Comparison of ENCODE assay signal across 12 mouse cellular contexts in the genomic region with DNA sequence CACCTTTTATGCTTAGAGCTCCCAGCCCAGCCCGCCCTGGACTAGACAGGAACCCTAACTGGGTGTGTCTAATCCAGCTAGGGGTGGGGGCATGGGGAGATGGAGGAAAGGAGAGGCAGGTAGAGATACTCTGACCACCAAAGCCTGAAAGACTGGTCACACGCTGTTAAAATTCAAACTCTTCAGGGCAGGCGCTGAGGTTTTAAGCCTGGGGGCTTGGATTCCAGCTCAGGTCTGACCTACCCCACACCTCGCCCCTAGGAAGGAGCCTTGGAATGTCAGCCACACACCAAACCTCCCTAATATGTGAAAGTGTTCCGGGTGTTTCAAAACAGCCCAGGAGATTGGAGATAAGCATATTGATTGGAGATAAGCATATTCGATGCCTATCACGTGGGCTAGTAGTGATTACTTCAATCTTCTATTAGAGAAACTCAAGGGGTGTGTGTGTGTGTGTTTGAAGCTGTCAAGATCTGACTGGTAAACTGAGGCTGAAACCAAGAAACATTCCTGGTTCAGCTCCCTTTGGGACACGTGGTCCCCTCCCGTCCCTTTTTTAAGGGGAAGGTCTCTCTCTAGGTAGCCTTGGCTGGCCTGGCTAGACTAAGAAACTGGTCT. TPM values are rescaled to one million over a fixed set of nuclear protein-coding genes. Genes with fewer than 3 reads are reported as not detected.
DNase-seq lines count a peak whose midpoint lies in the region; ATAC-seq and TF ChIP-seq lines count a peak whose summit lies in the region.
"Had no signal": no experiment of that assay in that cellular context is flagged by ENCODE, and none has a peak within 500 bp of the region (broad histone marks: within the 10 kb centered on the region; RNA-seq: fewer than 3 reads in every experiment).

No protein-coding gene starts in this region.

- no peak for TF ChIP-seq EP300 in stomach, postnatal 0 days (optimal IDR thresholded peaks at IDR 0.05)

- H3K27ac ChIP-seq in heart, embryonic 12.5 days (ENCODE audit: poor library complexity, severe bottlenecking), result peak overlapping the region; percentile 65
- 0 out of 2 replicates have a peak overlapping the region, but pooled peaks have one; percentile 38 for H3K27ac ChIP-seq in midbrain, embryonic 10.5 days (replicated peaks)
- no peak overlapping the region for H3K27ac ChIP-seq in midbrain, embryonic 15.5 days
- peak overlapping the region; percentile 56 for H3K27ac ChIP-seq in limb, embryonic 13.5 days
- H3K27ac ChIP-seq in stomach, postnatal 0 days (replicated peaks), result peak overlapping the region; percentile 92
- H3K27ac ChIP-seq in hindbrain, embryonic 16.5 days (ENCODE audit: low read depth, low read length), result no peak overlapping the region
- H3K27ac ChIP-seq: hindbrain, embryonic 15.5 days had no signal

- ATAC-seq in heart, embryonic 12.5 days (ENCODE audit: insufficient number of reproducible peaks, low FRiP score), result no peak
- ATAC-seq in midbrain, embryonic 15.5 days (replicated peaks), result no peak
- ATAC-seq in limb, embryonic 13.5 days (ENCODE audit: low FRiP score, low read depth), result no peak
- 0 out of 2 replicates have a peak, but pooled peaks have one; percentile 2 for ATAC-seq in stomach, postnatal 0 days (ENCODE audit: low FRiP score, low TSS enrichment)
- no peak for ATAC-seq in hindbrain, embryonic 16.5 days

- peaks cover 4% of the 10 kb centered on the region; the same call in 1 of the 2 replicates for H3K27me3 ChIP-seq in heart, embryonic 12.5 days (replicated peaks)
- H3K27me3 ChIP-seq in midbrain, embryonic 10.5 days (ENCODE audit: low read depth, poor library complexity, severe bottlenecking), result peaks cover 27% of the 10 kb centered on the region
- no peaks in the 10 kb centered on the region for H3K27me3 ChIP-seq in midbrain, embryonic 15.5 days (replicated peaks)
- 0 out of 2 replicates have a peak, but pooled peaks cover 10% of the 10 kb centered on the region for H3K27me3 ChIP-seq in limb, embryonic 13.5 days
- H3K27me3 ChIP-seq in stomach, postnatal 0 days (ENCODE audit: control insufficient read depth, insufficient read depth, low read length), result no peaks in the 10 kb centered on the region
- H3K27me3 ChIP-seq in hindbrain, embryonic 16.5 days (replicated peaks; ENCODE audit: control insufficient read depth, insufficient read depth, low read length), result no peaks in the 10 kb centered on the region
- H3K27me3 ChIP-seq: hindbrain, embryonic 15.5 days had no signal

- H3K9ac ChIP-seq in heart, embryonic 12.5 days, result 0 out of 2 replicates have a peak overlapping the region, but pooled peaks have one; percentile 4
- H3K9ac ChIP-seq in midbrain, embryonic 15.5 days, result no peak overlapping the region
- 0 out of 2 replicates have a peak overlapping the region, but pooled peaks have one; percentile 4 for H3K9ac ChIP-seq in limb, embryonic 13.5 days
- no peak overlapping the region for H3K9ac ChIP-seq in stomach, postnatal 0 days (ENCODE audit: low read length)
- H3K9ac ChIP-seq in hindbrain, embryonic 16.5 days (ENCODE audit: low read depth, low read length), result no peak overlapping the region
- H3K9ac ChIP-seq: hindbrain, embryonic 15.5 days had no signal

- no peak for TF ChIP-seq CTCF in stomach, postnatal 0 days (IDR thresholded peaks at IDR 0.05; ENCODE audit: low read depth)

- peak overlapping the region; percentile 57 for H3K4me2 ChIP-seq in heart, embryonic 12.5 days
- no peak overlapping the region for H3K4me2 ChIP-seq in midbrain, embryonic 15.5 days
- H3K4me2 ChIP-seq in limb, embryonic 13.5 days (replicated peaks), result peak overlapping the region; percentile 36
- H3K4me2 ChIP-seq in stomach, postnatal 0 days (replicated peaks; ENCODE audit: low read depth), result peak overlapping the region; percentile 49
- H3K4me2 ChIP-seq in hindbrain, embryonic 16.5 days (ENCODE audit: low read length), result no peak overlapping the region
- H3K4me2 ChIP-seq: hindbrain, embryonic 15.5 days had no signal

- peaks cover 14% of the 10 kb centered on the region for H3K36me3 ChIP-seq in heart, embryonic 12.5 days
- no peaks in the 10 kb centered on the region; the same call in 1 of the 2 replicates for H3K36me3 ChIP-seq in midbrain, embryonic 10.5 days
- H3K36me3 ChIP-seq in midbrain, embryonic 15.5 days (replicated peaks), result no peaks in the 10 kb centered on the region
- peaks cover 13% of the 10 kb centered on the region for H3K36me3 ChIP-seq in limb, embryonic 13.5 days
- peaks cover 9% of the 10 kb centered on the region for H3K36me3 ChIP-seq in stomach, postnatal 0 days (ENCODE audit: control insufficient read depth, insufficient read depth, low read length)
- no peaks in the 10 kb centered on the region for H3K36me3 ChIP-seq in hindbrain, embryonic 16.5 days (ENCODE audit: control insufficient read depth, insufficient read depth, low read length)
- H3K36me3 ChIP-seq: hindbrain, embryonic 15.5 days had no signal

- H3K4me3 ChIP-seq in heart, embryonic 12.5 days, result no peak overlapping the region
- H3K4me3 ChIP-seq in midbrain, embryonic 10.5 days, result no peak overlapping the region
- H3K4me3 ChIP-seq in midbrain, embryonic 15.5 days, result no peak overlapping the region
- H3K4me3 ChIP-seq in limb, embryonic 13.5 days, result no peak overlapping the region
- H3K4me3 ChIP-seq in stomach, postnatal 0 days (ENCODE audit: low read depth, low read length), result no peak overlapping the region
- H3K4me3 ChIP-seq in hindbrain, embryonic 16.5 days (ENCODE audit: low read length), result no peak overlapping the region
- H3K4me3 ChIP-seq: hindbrain, embryonic 15.5 days; left cerebral cortex, adult 2 months had no signal

- H3K9me3 ChIP-seq in heart, embryonic 12.5 days (replicated peaks), result no peaks in the 10 kb centered on the region
- H3K9me3 ChIP-seq in midbrain, embryonic 10.5 days (replicated peaks), result no peaks in the 10 kb centered on the region
- H3K9me3 ChIP-seq in midbrain, embryonic 15.5 days, result no peaks in the 10 kb centered on the region
- no peaks in the 10 kb centered on the region for H3K9me3 ChIP-seq in limb, embryonic 13.5 days
- H3K9me3 ChIP-seq in stomach, postnatal 0 days (ENCODE audit: control insufficient read depth, low read length), result no peaks in the 10 kb centered on the region
- H3K9me3 ChIP-seq in hindbrain, embryonic 16.5 days (ENCODE audit: control insufficient read depth, low read length), result no peaks in the 10 kb centered on the region
- H3K9me3 ChIP-seq: hindbrain, embryonic 15.5 days had no signal

- no peak for DNase-seq in heart, postnatal 4 days
- no peak for DNase-seq in midbrain, embryonic 10.5 days (ENCODE audit: low spot score)
- DNase-seq in stomach, postnatal 0 days (ENCODE audit: low spot score), result no peak
- no peak for DNase-seq in layer of hippocampus, postnatal 10 days (ENCODE audit: low spot score in 2 of 2)
- DNase-seq: B cell, adult 2 months had no signal

- H3K4me1 ChIP-seq in heart, embryonic 12.5 days (replicated peaks), result peaks cover 85% of the 10 kb centered on the region
- peaks cover 60% of the 10 kb centered on the region for H3K4me1 ChIP-seq in midbrain, embryonic 10.5 days
- no peaks in the 10 kb centered on the region for H3K4me1 ChIP-seq in midbrain, embryonic 15.5 days
- H3K4me1 ChIP-seq in limb, embryonic 13.5 days, result peaks cover 81% of the 10 kb centered on the region
- peaks cover 39% of the 10 kb centered on the region for H3K4me1 ChIP-seq in stomach, postnatal 0 days (replicated peaks; ENCODE audit: control insufficient read depth, insufficient read depth)
- no peaks in the 10 kb centered on the region for H3K4me1 ChIP-seq in hindbrain, embryonic 16.5 days (ENCODE audit: control insufficient read depth, insufficient read depth, low read depth, low read length)
- H3K4me1 ChIP-seq: hindbrain, embryonic 15.5 days had no signal

- WGBS in heart, embryonic 12.5 days, result 67% methylated on average over 9 of the region's 9 CpGs
- 87% methylated on average over 9 of the region's 9 CpGs for WGBS in midbrain, embryonic 10.5 days
- 81% methylated on average over 9 of the region's 9 CpGs for WGBS in midbrain, embryonic 15.5 days
- WGBS in limb, embryonic 13.5 days, result 71% methylated on average over 9 of the region's 9 CpGs
- 55% methylated on average over 9 of the region's 9 CpGs for WGBS in stomach, postnatal 0 days
- 89% methylated on average over 9 of the region's 9 CpGs for WGBS in hindbrain, embryonic 16.5 days

RNA-seq across cellular contexts. Expression of gene Sdc4, which starts 10.3 kb away (rescaled TPM):
- 40.1 and 40.6 TPM in 2 replicates for polyA plus RNA-seq in heart, embryonic 12.5 days (2016; fragmentation: Nextera tagmentation; extraction: Ambion mirVana)
- 10 to 100 TPM; 22.1 to 25.8 TPM for total RNA-seq in heart, postnatal 4 days (2021)
- 16.1 and 17.4 TPM in 2 replicates for polyA plus RNA-seq in midbrain, embryonic 10.5 days (2016; fragmentation: Nextera tagmentation; extraction: Ambion mirVana)
- 6.7 and 7.1 TPM in 2 replicates for polyA plus RNA-seq in midbrain, embryonic 15.5 days (2015; fragmentation: Nextera tagmentation; extraction: Ambion mirVana)
- polyA plus RNA-seq in limb, embryonic 13.5 days (2015; fragmentation: Nextera tagmentation; extraction: Ambion mirVana), result 61.0 and 63.6 TPM in 2 replicates
- polyA plus RNA-seq in stomach, postnatal 0 days (2015; fragmentation: Nextera tagmentation; extraction: Ambion mirVana), result 133 and 143 TPM in 2 replicates
- polyA plus RNA-seq in hindbrain, embryonic 16.5 days (2015; fragmentation: Nextera tagmentation; extraction: Ambion mirVana), result 13.0 and 15.3 TPM in 2 replicates
- total RNA-seq in layer of hippocampus, postnatal 10 days (2021), result 10 to 100 TPM; 74.2 to 83.4 TPM

RNA-seq across cellular contexts. Expression of gene Sys1, which starts 23.4 kb away (rescaled TPM):
- polyA plus RNA-seq in heart, embryonic 12.5 days (2016; fragmentation: Nextera tagmentation; extraction: Ambion mirVana), result 36.4 and 40.3 TPM in 2 replicates
- total RNA-seq in heart, postnatal 4 days (2021), result 10 to 100 TPM; 20.2 to 23.1 TPM
- 64.8 and 65.9 TPM in 2 replicates for polyA plus RNA-seq in midbrain, embryonic 10.5 days (2016; fragmentation: Nextera tagmentation; extraction: Ambion mirVana)
- polyA plus RNA-seq in midbrain, embryonic 15.5 days (2015; fragmentation: Nextera tagmentation; extraction: Ambion mirVana), result 87.9 and 90.5 TPM in 2 replicates
- 65.2 and 66.6 TPM in 2 replicates for polyA plus RNA-seq in limb, embryonic 13.5 days (2015; fragmentation: Nextera tagmentation; extraction: Ambion mirVana)
- 46.9 and 48.6 TPM in 2 replicates for polyA plus RNA-seq in stomach, postnatal 0 days (2015; fragmentation: Nextera tagmentation; extraction: Ambion mirVana)
- polyA plus RNA-seq in hindbrain, embryonic 16.5 days (2015; fragmentation: Nextera tagmentation; extraction: Ambion mirVana), result 89.7 and 95.6 TPM in 2 replicates
- 10 to 100 TPM; 43.9 to 45.8 TPM for total RNA-seq in layer of hippocampus, postnatal 10 days (2021)

RNA-seq across cellular contexts. Expression of gene Gm20458, which starts 27.4 kb away (rescaled TPM):
- 11.8 and 16.9 TPM in 2 replicates for polyA plus RNA-seq in heart, embryonic 12.5 days (2016; fragmentation: Nextera tagmentation; extraction: Ambion mirVana)
- 1 to 10 TPM; 2.5 to 4.3 TPM for total RNA-seq in heart, postnatal 4 days (2021)
- polyA plus RNA-seq in midbrain, embryonic 10.5 days (2016; fragmentation: Nextera tagmentation; extraction: Ambion mirVana), result 3.7 and 3.9 TPM in 2 replicates
- 2.4 and 3.5 TPM in 2 replicates for polyA plus RNA-seq in midbrain, embryonic 15.5 days (2015; fragmentation: Nextera tagmentation; extraction: Ambion mirVana)
- 5.5 and 7.4 TPM in 2 replicates for polyA plus RNA-seq in limb, embryonic 13.5 days (2015; fragmentation: Nextera tagmentation; extraction: Ambion mirVana)
- 26.9 and 28.1 TPM in 2 replicates for polyA plus RNA-seq in stomach, postnatal 0 days (2015; fragmentation: Nextera tagmentation; extraction: Ambion mirVana)
- polyA plus RNA-seq in hindbrain, embryonic 16.5 days (2015; fragmentation: Nextera tagmentation; extraction: Ambion mirVana), result 4.1 and 12.3 TPM in 2 replicates
- total RNA-seq in layer of hippocampus, postnatal 10 days (2021), result 10 to 100 TPM in 1 of 2 experiments, 1 to 10 TPM in 1; 4.1 to 17.9 TPM

RNA-seq across cellular contexts. Expression of gene Matn4, which starts 28.4 kb away (rescaled TPM):
- polyA plus RNA-seq in heart, embryonic 12.5 days (2016; fragmentation: Nextera tagmentation; extraction: Ambion mirVana), result 6.2 and 6.4 TPM in 2 replicates
- 1 to 10 TPM; 1.8 TPM for total RNA-seq in heart, postnatal 4 days (2021)
- 0.21 TPM in 1 of 2 replicates, not detected in the other for polyA plus RNA-seq in midbrain, embryonic 10.5 days (2016; fragmentation: Nextera tagmentation; extraction: Ambion mirVana)
- polyA plus RNA-seq in midbrain, embryonic 15.5 days (2015; fragmentation: Nextera tagmentation; extraction: Ambion mirVana), result 0.65 and 0.89 TPM in 2 replicates
- polyA plus RNA-seq in limb, embryonic 13.5 days (2015; fragmentation: Nextera tagmentation; extraction: Ambion mirVana), result 192 and 200 TPM in 2 replicates
- 2.0 and 3.1 TPM in 2 replicates for polyA plus RNA-seq in stomach, postnatal 0 days (2015; fragmentation: Nextera tagmentation; extraction: Ambion mirVana)
- 3.8 TPM in 2 replicates for polyA plus RNA-seq in hindbrain, embryonic 16.5 days (2015; fragmentation: Nextera tagmentation; extraction: Ambion mirVana)
- total RNA-seq in layer of hippocampus, postnatal 10 days (2021), result 10 to 100 TPM; 20.4 to 25.9 TPM
- total RNA-seq: common myeloid progenitor, adult 5-6 weeks had no signal

RNA-seq across cellular contexts. Expression of gene Rbpjl, which starts 30.4 kb away (rescaled TPM):
- 0.19 and 0.28 TPM in 2 replicates for polyA plus RNA-seq in heart, embryonic 12.5 days (2016; fragmentation: Nextera tagmentation; extraction: Ambion mirVana)
- not detected for total RNA-seq in heart, postnatal 4 days (2021)
- not detected in 2 replicates for polyA plus RNA-seq in midbrain, embryonic 10.5 days (2016; fragmentation: Nextera tagmentation; extraction: Ambion mirVana)
- polyA plus RNA-seq in midbrain, embryonic 15.5 days (2015; fragmentation: Nextera tagmentation; extraction: Ambion mirVana), result 0.05 TPM in 1 of 2 replicates, not detected in the other
- 1.5 and 1.6 TPM in 2 replicates for polyA plus RNA-seq in limb, embryonic 13.5 days (2015; fragmentation: Nextera tagmentation; extraction: Ambion mirVana)
- 0.32 and 0.36 TPM in 2 replicates for polyA plus RNA-seq in stomach, postnatal 0 days (2015; fragmentation: Nextera tagmentation; extraction: Ambion mirVana)
- 0.06 and 0.15 TPM in 2 replicates for polyA plus RNA-seq in hindbrain, embryonic 16.5 days (2015; fragmentation: Nextera tagmentation; extraction: Ambion mirVana)
- total RNA-seq in layer of hippocampus, postnatal 10 days (2021), result under 1 TPM; 0.38 to 0.48 TPM
- total RNA-seq: common myeloid progenitor, adult 5-6 weeks had no signal

Comparison
In these comparisons a context has a peak if more than half of its experiments do, and no peak if none do; other contexts are left out.
1. H3K27ac ChIP-seq: peak in heart, embryonic 12.5 days (single experiment), midbrain, embryonic 10.5 days (single experiment), limb, embryonic 13.5 days (single experiment) and stomach, postnatal 0 days (single experiment); none in midbrain, embryonic 15.5 days (single experiment) and hindbrain, embryonic 16.5 days (single experiment).
2. H3K4me2 ChIP-seq: peak in heart, embryonic 12.5 days (single experiment), limb, embryonic 13.5 days (single experiment) and stomach, postnatal 0 days (single experiment); none in midbrain, embryonic 15.5 days (single experiment) and hindbrain, embryonic 16.5 days (single experiment).
3. H3K9ac ChIP-seq: peak in heart, embryonic 12.5 days (single experiment) and limb, embryonic 13.5 days (single experiment); none in midbrain, embryonic 15.5 days (single experiment), stomach, postnatal 0 days (single experiment) and hindbrain, embryonic 16.5 days (single experiment).